Mouse (Mus musculus): ENCODE data around the gene Repin1. TPM values are rescaled to one million over a fixed set of nuclear protein-coding genes. Genes with fewer than 3 reads are reported as not detected.
"Not testable (repeated sequence)": the region's sequence is repeated elsewhere in the genome, so short reads cannot be mapped to it uniquely, and the experiment has no call there.

Repin1 gene
- total RNA-seq, 2 experiments from 2014 or later, result 27.8 to 33.5 TPM

DNA sequence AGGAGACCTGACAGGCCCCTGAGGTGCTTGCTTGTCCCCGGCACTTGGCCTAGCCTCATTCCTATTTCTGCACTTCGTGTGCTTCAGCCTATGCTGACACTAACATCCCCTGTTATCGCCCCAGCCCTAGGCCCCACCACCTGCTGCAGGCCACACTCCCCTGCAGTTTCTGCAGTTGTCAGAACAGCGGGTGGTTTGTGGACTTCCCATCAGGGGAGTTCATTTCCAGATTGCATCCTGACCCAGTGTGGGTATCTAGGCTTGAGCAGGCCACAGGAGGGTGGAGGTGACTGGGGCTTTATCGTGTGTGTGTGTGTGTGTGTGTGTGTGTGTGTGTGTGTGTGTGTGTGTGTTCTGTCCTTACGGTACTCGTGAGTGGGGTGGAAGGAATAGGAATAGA, 15.8 kb downstream of the Repin1 start:
- no peak for TF ChIP-seq CTCF (IDR thresholded peaks at IDR 0.05)
- no peak overlapping the region for H3K4me3 ChIP-seq
- DNase-seq, result no peak
- H3K27ac ChIP-seq, result no peak overlapping the region
- intact Hi-C loops (cut with DNase I), result no loop called here

DNA sequence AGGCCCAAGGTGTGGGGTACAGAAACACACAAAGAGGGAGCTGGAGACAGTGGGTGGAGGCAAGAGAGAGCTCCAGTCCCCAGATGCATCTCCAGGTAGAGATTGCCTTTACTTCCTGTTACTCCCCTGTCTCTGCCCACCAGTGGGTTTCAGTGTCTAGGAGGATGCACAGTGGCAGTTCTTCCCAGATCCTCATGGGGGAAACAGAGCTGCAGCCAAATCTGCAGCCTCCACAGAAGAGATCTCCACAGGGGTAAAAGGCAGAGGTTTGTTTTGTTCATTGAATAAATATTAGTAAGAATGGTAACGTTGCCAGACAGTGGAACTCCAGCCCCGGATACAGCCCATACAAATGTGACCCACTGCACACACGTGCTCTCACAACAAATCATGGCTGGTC, 17.0 kb downstream of the Repin1 start:
- TF ChIP-seq CTCF (IDR thresholded peaks at IDR 0.05), result no peak
- Histone ChIP-seq H3K4me3 (no peak overlapping the region), H3K27ac (no peak overlapping the region)
- no peak for DNase-seq
- intact Hi-C loops (cut with DNase I), result no loop called here

DNA sequence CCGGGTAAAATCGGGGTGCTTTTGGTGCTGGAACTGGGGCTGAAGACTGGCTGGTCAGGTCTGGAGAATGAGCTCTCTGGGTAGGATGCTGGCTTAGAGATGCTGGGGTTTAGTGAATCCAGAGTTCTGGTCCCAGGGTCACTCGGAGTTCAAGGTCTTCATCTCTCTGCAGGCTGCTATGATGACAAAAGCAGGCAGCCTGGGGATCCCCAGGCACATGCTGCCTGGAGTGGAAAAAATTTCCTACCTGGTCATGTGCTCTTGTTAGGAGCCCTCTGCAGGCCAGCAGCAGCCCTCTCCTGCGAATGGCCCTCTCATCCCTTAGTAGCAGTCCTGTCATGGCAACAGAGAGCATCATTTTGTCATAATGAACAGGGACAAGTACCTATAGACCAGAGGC, 19.8 kb downstream of the Repin1 start:
- Histone ChIP-seq H3K4me3 (no peak overlapping the region), H3K27ac (no peak overlapping the region)
- TF ChIP-seq CTCF (IDR thresholded peaks at IDR 0.05), result no peak
- intact Hi-C loops (cut with DNase I), result no loop called here
- no peak for DNase-seq

DNA sequence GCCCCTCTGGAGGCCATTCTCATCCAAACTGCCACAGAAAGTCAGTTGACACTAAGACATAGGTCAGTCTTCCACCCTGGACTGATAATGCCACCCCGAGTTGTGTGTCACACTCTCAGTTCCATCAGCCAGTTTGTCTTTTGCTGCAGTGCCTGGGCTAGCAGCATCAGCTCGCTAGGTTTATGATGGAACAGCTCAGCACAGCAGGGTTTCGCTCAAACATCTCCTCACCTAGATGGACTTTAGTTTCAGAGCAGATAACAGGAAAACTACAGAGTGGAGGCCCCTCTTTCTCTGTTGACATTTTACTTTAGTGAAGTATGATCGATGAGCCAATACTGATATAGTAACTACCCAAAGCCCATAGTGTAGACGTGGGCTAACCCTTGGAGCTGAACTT, 21.1 kb downstream of the Repin1 start:
- H3K27ac ChIP-seq, result no peak overlapping the region
- DNase-seq, result no peak
- no peak for TF ChIP-seq CTCF (IDR thresholded peaks at IDR 0.05)
- intact Hi-C loops (cut with DNase I), result no loop called here
- H3K4me3 ChIP-seq, result no peak overlapping the region

DNA sequence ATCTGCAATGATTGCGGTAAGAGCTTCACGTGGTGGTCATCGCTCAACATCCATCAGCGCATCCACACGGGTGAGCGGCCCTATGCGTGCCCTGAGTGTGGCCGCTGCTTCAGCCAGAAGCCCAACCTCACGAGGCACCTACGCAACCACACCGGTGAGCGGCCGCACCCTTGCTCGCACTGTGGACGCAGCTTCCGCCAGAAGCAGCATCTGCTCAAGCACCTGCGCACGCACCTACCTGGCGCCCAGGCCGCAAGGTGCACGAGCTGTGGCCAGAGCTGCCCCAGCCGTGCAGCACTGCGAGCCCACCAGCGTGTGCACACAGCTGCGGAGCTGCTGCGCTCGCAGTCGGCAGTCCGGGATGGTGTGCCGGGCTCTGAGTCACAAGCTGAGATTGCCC, 26.3 kb downstream of the Repin1 start:
- Histone ChIP-seq H3K4me3 (no peak overlapping the region), H3K27ac (no peak overlapping the region)
- intact Hi-C loops (cut with DNase I), result no loop called here
- no peak for TF ChIP-seq CTCF (IDR thresholded peaks at IDR 0.05)
- no peak for DNase-seq

DNA sequence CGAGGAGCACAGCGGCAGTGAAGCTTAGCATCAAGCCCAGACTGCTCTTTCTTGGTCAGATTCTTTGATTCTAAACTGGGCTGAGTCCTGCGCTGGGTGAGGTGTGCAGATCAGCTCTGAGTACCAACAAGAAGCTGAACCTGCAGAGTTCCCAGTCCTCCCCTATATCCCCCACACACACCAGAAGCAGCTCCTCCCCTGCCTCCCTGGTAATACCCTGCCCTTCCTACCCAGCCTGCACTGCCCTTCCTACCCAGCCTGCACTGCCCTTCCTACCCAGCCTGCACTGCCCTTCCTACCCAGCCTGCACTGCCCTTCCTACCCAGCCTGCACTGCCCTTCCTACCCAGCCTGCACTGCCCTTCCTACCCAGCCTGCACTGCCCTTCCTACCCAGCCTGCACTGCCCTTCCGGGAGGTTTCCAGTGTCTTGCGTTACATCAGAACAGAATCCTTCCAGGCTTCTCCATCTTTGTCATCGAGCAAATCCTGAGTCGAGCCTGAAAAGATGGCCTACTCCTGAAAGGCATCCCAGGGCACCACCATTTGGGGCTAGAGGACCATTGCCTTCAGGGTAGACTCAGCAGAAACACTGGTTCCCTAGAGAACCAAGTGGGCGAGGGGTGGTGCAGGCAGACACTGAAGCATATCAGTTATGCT, 28.6 kb downstream of the Repin1 start:
- H3K27ac ChIP-seq; intact Hi-C loops (cut with DNase I); DNase-seq; H3K4me3 ChIP-seq: not testable (repeated sequence)

DNA sequence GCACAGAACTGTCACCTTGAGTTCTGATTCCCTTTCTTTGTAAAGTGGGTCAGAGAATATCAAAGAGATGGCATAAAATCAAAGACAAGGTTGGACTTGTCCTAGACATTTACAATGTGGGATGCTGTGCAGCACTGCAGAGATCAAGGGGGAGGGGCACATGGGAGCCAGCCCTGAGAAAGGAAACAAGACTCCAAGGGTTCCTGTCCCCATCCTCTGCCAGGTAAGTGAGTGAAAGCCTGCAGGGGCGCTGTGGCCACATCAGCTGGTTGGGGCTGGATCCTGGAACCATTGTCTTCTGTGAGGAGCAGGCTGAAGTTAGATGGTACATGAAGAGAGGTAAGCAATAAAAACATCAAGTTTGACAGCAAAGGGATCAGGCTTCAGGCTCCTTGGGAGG, 29.8 kb downstream of the Repin1 start:
- TF ChIP-seq CTCF (IDR thresholded peaks at IDR 0.05), result no peak
- Histone ChIP-seq H3K4me3 (no peak overlapping the region), H3K27ac (no peak overlapping the region)
- intact Hi-C loops (cut with DNase I), result no loop called here
- DNase-seq, result no peak

DNA sequence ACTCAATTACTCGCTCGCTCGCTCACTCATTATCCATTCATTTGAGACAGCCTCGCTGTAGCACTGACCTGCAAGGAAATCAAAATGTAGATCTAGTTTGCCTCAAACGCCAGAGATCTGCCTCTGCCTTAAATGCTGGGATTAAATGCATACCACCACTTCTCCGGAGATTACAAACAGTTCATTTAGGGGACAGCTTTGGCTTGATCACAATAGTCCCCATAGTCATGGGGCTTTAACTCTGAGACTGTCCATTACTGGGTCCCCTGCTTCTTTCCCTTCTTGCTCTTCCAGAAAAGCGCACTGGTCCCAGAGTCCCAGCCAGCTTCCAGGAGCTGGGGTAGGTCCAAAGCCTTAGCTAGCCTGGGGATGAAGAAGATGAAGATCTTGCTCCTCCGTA, 32.8 kb downstream of the Repin1 start, which contains the start of gene AI854703:
Gene AI854703 (plus strand): TSS at position 301 of the 400 bp plus-strand sequence.
- H3K4me3 ChIP-seq, result peak within 1 kb of the TSS; percentile 81
- no peak for TF ChIP-seq CTCF (IDR thresholded peaks at IDR 0.05)
- DNase-seq, result no peak
- intact Hi-C loops (cut with DNase I), result no loop called here
- H3K27ac ChIP-seq, result peak within 1 kb of the TSS; percentile 70

DNA sequence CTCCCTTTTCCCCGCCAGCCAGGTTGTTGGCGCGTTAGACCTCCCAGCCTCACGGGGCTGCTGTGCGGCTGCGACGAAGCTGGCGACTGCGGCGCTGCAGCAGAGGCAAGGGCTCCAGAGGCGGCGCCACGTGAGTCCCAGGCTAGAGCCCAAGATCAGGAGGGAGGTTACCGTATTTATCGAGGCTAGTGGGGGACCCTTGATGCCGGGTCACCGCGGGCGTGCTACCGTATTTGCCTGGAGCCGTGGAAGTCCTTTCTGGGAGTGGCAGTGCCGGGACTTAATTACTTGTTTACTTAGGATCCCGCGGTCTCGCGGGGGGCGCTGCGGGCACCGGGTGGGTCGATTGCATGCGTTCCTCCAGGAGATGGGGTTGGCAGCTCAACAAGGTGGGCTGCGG, 33.3 kb downstream of the Repin1 start:
- intact Hi-C loops (cut with DNase I), result no loop called here
- peak; percentile 29 for TF ChIP-seq CTCF (IDR thresholded peaks at IDR 0.05)
- Histone ChIP-seq H3K4me3 (peak overlapping the region; percentile 81), H3K27ac (peak overlapping the region; percentile 70)
- peak; percentile 76 for DNase-seq

DNA sequence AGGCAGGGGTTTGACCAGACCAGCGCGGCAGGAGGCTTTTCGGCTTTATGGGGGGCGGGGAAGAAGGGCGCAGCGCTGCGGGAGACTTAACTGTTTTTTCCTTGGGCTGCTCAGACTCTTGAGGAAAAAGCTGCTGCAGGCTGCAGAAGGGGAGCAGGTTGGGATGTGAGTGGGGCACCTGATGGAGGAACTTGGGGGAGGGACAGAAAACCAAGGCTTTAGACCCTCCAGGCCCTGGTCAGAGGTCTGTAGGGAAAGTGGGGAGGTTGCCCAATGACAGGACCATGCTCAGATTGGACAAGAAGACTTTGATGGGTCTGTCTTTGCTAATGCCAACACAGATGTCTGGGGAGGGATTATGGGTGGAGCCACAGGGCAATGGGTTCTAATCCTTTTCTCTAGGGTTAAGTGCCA, 33.8 kb downstream of the Repin1 start:
- H3K27ac ChIP-seq, result peak overlapping the region; percentile 70
- no peak for TF ChIP-seq CTCF (IDR thresholded peaks at IDR 0.05)
- intact Hi-C loops (cut with DNase I), result no loop called here
- peak overlapping the region; percentile 81 for H3K4me3 ChIP-seq
- no peak for DNase-seq

DNA sequence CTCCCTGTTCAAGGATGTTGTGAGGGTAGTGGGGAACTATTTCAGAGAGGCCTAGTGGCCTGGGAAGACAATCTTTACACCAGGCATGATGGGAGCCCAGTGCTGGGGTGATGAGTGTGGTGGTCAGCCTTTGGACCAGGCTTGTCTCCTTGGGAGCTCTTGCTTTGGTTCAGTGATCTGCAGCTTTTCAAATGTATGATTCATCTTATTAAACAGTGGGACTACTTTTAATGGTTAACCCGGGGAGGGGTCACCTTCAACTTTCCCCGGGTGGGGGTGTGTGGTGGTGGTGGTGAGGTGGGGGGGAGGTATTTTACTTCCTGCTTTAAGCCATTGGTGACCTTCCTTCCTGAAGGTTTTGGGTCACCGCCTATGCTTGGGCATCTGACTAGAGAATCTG, 34.7 kb downstream of the Repin1 start:
- TF ChIP-seq CTCF (IDR thresholded peaks at IDR 0.05), result no peak
- Histone ChIP-seq H3K27ac (no peak overlapping the region), H3K4me3 (no peak overlapping the region)
- intact Hi-C loops (cut with DNase I), result no loop called here
- DNase-seq, result no peak

DNA sequence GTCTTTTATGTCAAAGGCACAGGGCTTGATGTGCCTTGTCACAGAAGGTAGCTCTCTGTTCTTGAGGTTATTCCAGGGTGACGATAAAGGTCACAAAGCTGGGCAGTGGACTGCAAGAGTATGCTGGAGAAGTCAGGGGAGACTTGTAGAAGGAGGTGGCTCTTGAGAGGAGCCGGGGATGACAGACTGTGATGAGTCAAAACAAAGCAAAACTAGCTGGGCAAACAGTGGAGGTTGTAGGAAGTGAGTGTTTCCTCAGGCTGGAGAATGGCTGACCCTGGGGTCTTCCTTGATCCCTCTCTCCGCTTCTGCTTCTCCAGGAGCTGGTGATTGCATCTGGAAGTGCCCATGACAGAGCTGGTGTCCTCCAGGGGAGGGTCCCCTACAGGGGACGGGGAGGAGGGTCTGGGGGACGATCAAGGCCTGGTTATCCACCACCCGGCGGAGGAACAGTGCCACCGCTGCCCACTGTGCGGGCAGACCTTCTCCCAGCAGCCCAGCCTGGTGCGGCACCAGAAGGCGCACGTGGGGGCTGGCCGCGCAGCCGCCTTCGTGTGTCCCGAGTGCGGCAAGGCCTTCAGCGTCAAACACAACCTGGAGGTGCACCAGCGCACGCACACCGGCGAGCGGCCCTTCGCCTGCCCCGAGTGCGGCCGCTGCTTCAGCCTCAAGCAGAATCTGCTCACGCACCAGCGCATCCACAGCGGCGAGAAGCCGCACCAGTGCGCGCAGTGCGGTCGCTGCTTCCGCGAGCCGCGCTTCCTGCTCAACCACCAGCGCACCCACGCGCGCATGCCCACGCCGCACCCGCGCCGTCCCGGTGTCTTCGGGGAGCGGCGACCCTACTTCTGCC, 35.4 kb downstream of the Repin1 start:
- H3K27ac ChIP-seq, result peak overlapping the region; percentile 35; the same call in 1 of the 2 replicates
- DNase-seq, result peak; percentile 40
- H3K4me3 ChIP-seq, result peak overlapping the region; percentile 71
- TF ChIP-seq CTCF (IDR thresholded peaks at IDR 0.05), result no peak
- intact Hi-C loops (cut with DNase I), result no loop called here

DNA sequence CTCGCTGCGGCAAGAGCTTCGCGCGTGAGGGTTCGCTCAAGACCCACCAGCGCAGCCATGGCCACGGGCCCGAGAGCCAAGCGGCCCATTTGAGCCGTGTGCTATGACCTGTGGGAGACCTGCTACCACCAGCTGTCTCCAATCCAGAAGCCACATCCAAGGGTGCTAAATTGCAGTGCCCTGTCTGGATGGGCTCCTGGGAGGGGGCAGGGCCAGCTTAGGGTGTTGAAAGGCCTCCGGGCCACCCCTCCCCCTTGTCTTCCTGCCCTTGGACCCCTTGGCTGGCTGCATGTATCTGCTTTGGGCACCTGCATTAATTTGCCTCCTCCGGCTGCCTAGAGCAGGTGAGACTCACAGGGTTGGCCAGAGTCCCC, 36.0 kb downstream of the Repin1 start:
- Histone ChIP-seq H3K4me3 (peak overlapping the region; percentile 71), H3K27ac (peak overlapping the region; percentile 35; the same call in 1 of the 2 replicates)
- no peak for DNase-seq
- intact Hi-C loops (cut with DNase I), result no loop called here
- TF ChIP-seq CTCF (IDR thresholded peaks at IDR 0.05), result no peak

Data from gastrocnemius, adult 2 months (tissue).